Mouse (Mus musculus) MEL (cell line): ENCODE results near the gene Dlg2. TPM values are rescaled to one million over a fixed set of nuclear protein-coding genes. Genes with fewer than 3 reads are reported as not detected.

Experiments
- DNase-seq: peaks from one replicate; pipeline ENCODE4 v3.0.0; 2011; ENCODE audit warnings: low read depth, low spot score
- H3K27ac ChIP-seq: 2 replicates; pipeline ENCODE4 v1.5.1; 2012; ENCODE audit warnings: low read depth, mild to moderate bottlenecking, control low read depth, low read length, moderate library complexity; ENCODE audit not compliant: control insufficient read depth
- H3K27me3 ChIP-seq, 2 experiments: fragments of 150-350 bp in 1 of 2; sonication (generic) in 1 of 2; 2 replicates each; pipeline ENCODE4 v1.6.1; 2012; ENCODE audit warnings: low read length in 2 of 2, mild to moderate bottlenecking in 2 of 2, improper control_type of control experiment in 1 of 2, moderate library complexity in 1 of 2; ENCODE audit not compliant: insufficient read depth in 2 of 2, control insufficient read depth in 1 of 2
- H3K36me3 ChIP-seq, 2 experiments: 2 replicates each; pipeline ENCODE4 v1.6.1; 2012 to 2014; ENCODE audit warnings: low read length in 2 of 2, improper control_type of control experiment in 1 of 2, inconsistent platforms in 1 of 2, mild to moderate bottlenecking in 1 of 2; ENCODE audit not compliant: insufficient read depth in 2 of 2, control insufficient read depth in 1 of 2
- H3K4me1 ChIP-seq, 2 experiments: fragments of 150-350 bp in 1 of 2; sonication (generic) in 1 of 2; 2 replicates each; pipeline ENCODE4 v1.6.1; 2012; ENCODE audit warnings: low read length in 2 of 2, improper control_type of control experiment in 1 of 2, mild to moderate bottlenecking in 1 of 2; ENCODE audit not compliant: insufficient read depth in 2 of 2, control insufficient read depth in 1 of 2
- H3K4me3 ChIP-seq, 2 experiments: fragments of 150-350 bp in 1 of 2; sonication (generic) in 1 of 2; 2 replicates each; pipeline ENCODE4 v1.5.1; 2012; ENCODE audit warnings: low read depth in 2 of 2, low read length in 2 of 2, mild to moderate bottlenecking in 2 of 2, moderate library complexity in 2 of 2, control low read depth in 1 of 2, improper control_type of control experiment in 1 of 2; ENCODE audit not compliant: control insufficient read depth in 1 of 2, insufficient read depth in 1 of 2
- H3K79me2 ChIP-seq: 2 replicates; pipeline ENCODE4 v1.6.1; 2012; ENCODE audit warnings: mild to moderate bottlenecking, low read length, moderate library complexity; ENCODE audit not compliant: control insufficient read depth, poor library complexity, insufficient read depth
- H3K9ac ChIP-seq: 2 replicates; pipeline ENCODE4 v1.6.1; 2012; ENCODE audit warnings: low read depth, mild to moderate bottlenecking, control low read depth, low read length, moderate library complexity; ENCODE audit not compliant: control insufficient read depth, poor library complexity, severe bottlenecking
- H3K9me3 ChIP-seq: fragments of 150-350 bp; sonication (generic); replicated peaks from 2 replicates; pipeline ENCODE4 v1.6.1; 2012; ENCODE audit warnings: mild to moderate bottlenecking, low read length, improper control_type of control experiment, moderate library complexity; ENCODE audit not compliant: insufficient read depth
- CHD1 ChIP-seq: IDR thresholded peaks from 2 replicates; pipeline ENCODE4 v1.6.1; 2012; ENCODE audit warnings: low read depth, mild to moderate bottlenecking, inconsistent platforms, low read length, improper control_type of control experiment
- CTCF ChIP-seq, 3 experiments: IDR thresholded peaks in 2 of 3; conservative IDR thresholded peaks in 1 of 3; 2 replicates each; pipeline ENCODE4 v1.5.1; 2011 to 2012; ENCODE audit warnings: low read length in 3 of 3, low read depth in 2 of 3, mild to moderate bottlenecking in 2 of 3, improper control_type of control experiment in 1 of 3, inconsistent platforms in 1 of 3, mixed read lengths in 1 of 3, moderate library complexity in 1 of 3; ENCODE audit not compliant: control insufficient read depth in 1 of 3, insufficient read depth in 1 of 3, poor library complexity in 1 of 3, severe bottlenecking in 1 of 3
- EP300 ChIP-seq, 2 experiments: IDR thresholded peaks; 2 replicates each; pipeline ENCODE4 v1.6.1; 2011; ENCODE audit warnings: improper control_type of control experiment in 2 of 2, low read length in 2 of 2, low read depth in 1 of 2, mild to moderate bottlenecking in 1 of 2
- GABPA ChIP-seq: IDR thresholded peaks from 2 replicates; pipeline ENCODE4 v1.6.1; 2012; ENCODE audit warnings: low read depth, mild to moderate bottlenecking, inconsistent platforms, low read length, improper control_type of control experiment, moderate library complexity
- JUND ChIP-seq: IDR thresholded peaks from 2 replicates; pipeline ENCODE4 v1.6.1; 2011; ENCODE audit warnings: low read depth, mild to moderate bottlenecking, improper control_type of control experiment, low read length
- KAT2A ChIP-seq: conservative IDR thresholded peaks from 2 replicates; pipeline ENCODE4 v1.6.1; 2012; ENCODE audit warnings: low read depth, low read length, improper control_type of control experiment, inconsistent platforms
- MAFK ChIP-seq: IDR thresholded peaks from 2 replicates; pipeline ENCODE4 v1.6.1; 2011; ENCODE audit warnings: low read depth, mild to moderate bottlenecking, low read length, improper control_type of control experiment, borderline replicate concordance
- MEF2A ChIP-seq: IDR thresholded peaks from 2 replicates; pipeline ENCODE4 v1.6.1; 2014; ENCODE audit warnings: low read depth, mild to moderate bottlenecking, inconsistent platforms, low read length, improper control_type of control experiment; ENCODE audit not compliant: poor library complexity, insufficient replicate concordance, severe bottlenecking; ENCODE audit errors: extremely low read depth
- MXI1 ChIP-seq: IDR thresholded peaks from 2 replicates; pipeline ENCODE4 v1.6.1; 2011; ENCODE audit warnings: mild to moderate bottlenecking, low read depth, low read length, improper control_type of control experiment
- MYB ChIP-seq: IDR thresholded peaks from 2 replicates; pipeline ENCODE4 v1.6.1; 2011; ENCODE audit warnings: mild to moderate bottlenecking, low read depth, low read length, improper control_type of control experiment
- POLR2A ChIP-seq, 2 experiments: IDR thresholded peaks; 2 replicates each; pipeline ENCODE4 v1.6.1; 2011 to 2012; ENCODE audit warnings: low read length in 2 of 2, mild to moderate bottlenecking in 2 of 2, control low read depth in 1 of 2, improper control_type of control experiment in 1 of 2, low read depth in 1 of 2, moderate library complexity in 1 of 2; ENCODE audit not compliant: control insufficient read depth in 1 of 2, insufficient read depth in 1 of 2, poor library complexity in 1 of 2
- POLR2AphosphoS2 ChIP-seq: IDR thresholded peaks from 2 replicates; pipeline ENCODE4 v1.6.1; 2011; ENCODE audit warnings: low read length, improper control_type of control experiment
- SMC3 ChIP-seq: IDR thresholded peaks from 2 replicates; pipeline ENCODE4 v1.6.1; 2011; ENCODE audit warnings: low read depth, low read length, improper control_type of control experiment
- TAL1 ChIP-seq: IDR thresholded peaks from 2 replicates; pipeline ENCODE4 v1.6.1; 2012; ENCODE audit warnings: mild to moderate bottlenecking, inconsistent platforms, low read length, moderate library complexity, mixed read lengths
- TBP ChIP-seq: IDR thresholded peaks from 2 replicates; pipeline ENCODE4 v1.8.0; 2011; ENCODE audit warnings: low read depth, low read length, improper control_type of control experiment
- TCF12 ChIP-seq: IDR thresholded peaks from 2 replicates; pipeline ENCODE4 v1.6.1; 2014; ENCODE audit warnings: low read depth, mild to moderate bottlenecking, inconsistent platforms, low read length, improper control_type of control experiment, moderate library complexity
- UBTF ChIP-seq: IDR thresholded peaks from 2 replicates; pipeline ENCODE4 v1.6.1; 2012; ENCODE audit warnings: low read depth, mild to moderate bottlenecking, inconsistent platforms, low read length, improper control_type of control experiment, moderate library complexity, borderline replicate concordance; ENCODE audit not compliant: insufficient read depth
- USF1 ChIP-seq: IDR thresholded peaks from 2 replicates; pipeline ENCODE4 v1.6.1; 2014; ENCODE audit warnings: low read depth, mild to moderate bottlenecking, inconsistent platforms, low read length, improper control_type of control experiment, moderate library complexity
- polyA plus RNA-seq, 2 experiments: library from polyadenylated mRNA; stranded (reverse) in 1 of 2; unstranded in 1 of 2; fragments of >175 nt in 1 of 2; fragments of >200 nt in 1 of 2; gene quantifications; 2 replicates each; pipeline versions ENCODE4 v1.2.1 to v1.2.4; 2012; ENCODE audit warnings: low replicate concordance in 2 of 2, low read depth in 1 of 2; ENCODE audit not compliant: insufficient read length in 2 of 2, insufficient read depth in 1 of 2, missing spikeins in 1 of 2
- total RNA-seq: library from RNA; depleted of rRNA; stranded (reverse); fragments of 300-350 nt; gene quantifications from 2 replicates; pipeline ENCODE4 v1.2.3, GENCODE M21; 2012

The Dlg2 gene
- total and polyA plus RNA-seq, 3 experiments: 0.04 TPM; not detected in 2

- TF ChIP-seq UBTF: no peak
- Histone ChIP-seq H3K4me3 (no peak overlapping the region), H3K79me2 (no peaks in the 10 kb centered on the region), H3K9ac (no peak overlapping the region), H3K4me1 (no peaks in the 10 kb centered on the region), H3K36me3 (no peaks in the 10 kb centered on the region), H3K27ac (no peak overlapping the region), H3K27me3 (no peaks in the 10 kb centered on the region), H3K9me3 (no peaks in the 10 kb centered on the region)
- DNase-seq: no peak
Measured at GRCm38 (mm10) chr7:92363800-92364199, 1887.3 kb downstream of the Dlg2 start.

GRCm38 (mm10) chr7:92367111-92367510 is 1890.6 kb downstream of the Dlg2 start:
- no peak overlapping the region for H3K9ac ChIP-seq
- no peaks in the 10 kb centered on the region for H3K9me3 ChIP-seq
- no peaks in the 10 kb centered on the region for H3K36me3 ChIP-seq
- no peaks in the 10 kb centered on the region for H3K4me1 ChIP-seq
- DNase-seq: no peak
- no peak overlapping the region for H3K4me3 ChIP-seq
- no peaks in the 10 kb centered on the region for H3K79me2 ChIP-seq
- no peak overlapping the region for H3K27ac ChIP-seq
- H3K27me3 ChIP-seq: no peaks in the 10 kb centered on the region
- TF ChIP-seq POLR2AphosphoS2: no peak
- no peak for TF ChIP-seq POLR2A (IDR thresholded peaks at IDR 0.05; ENCODE audit: control insufficient read depth in 1 of 2, insufficient read depth in 1 of 2, low read depth in 1 of 2, low read length in 2 of 2, poor library complexity in 1 of 2)
- TF ChIP-seq TBP: no peak
- TF ChIP-seq MXI1: no peak
- TF ChIP-seq KAT2A: no peak
- no peak for TF ChIP-seq TAL1
- no peak for TF ChIP-seq CHD1
- TF ChIP-seq USF1: no peak
- TF ChIP-seq JUND: no peak
- TF ChIP-seq MYB: no peak
- no peak for TF ChIP-seq GABPA
- no peak for TF ChIP-seq CTCF (IDR thresholded peaks at IDR 0.05 in 2 of 3, conservative IDR thresholded peaks at IDR 0.05 in 1 of 3; ENCODE audit: control insufficient read depth in 1 of 3, insufficient read depth in 1 of 3, low read depth in 2 of 3, low read length in 3 of 3, poor library complexity in 1 of 3, severe bottlenecking in 1 of 3)
- no peak for TF ChIP-seq MAFK
- TF ChIP-seq SMC3: no peak
- TF ChIP-seq EP300 (IDR thresholded peaks at IDR 0.05; ENCODE audit: low read depth in 1 of 2, low read length in 2 of 2): no peak
- no peak for TF ChIP-seq MEF2A
- no peak for TF ChIP-seq TCF12
- TF ChIP-seq, all 39 proteins: peak for 0
